Mouse (Mus musculus) kidney, embryonic 14.5 days (tissue): ENCODE measurements at regions not wholly inside any gene's neighbourhood (a gene's known extent, or its start where the extent isn't known, plus 50 kb on each side); places are given as distances from the start of the nearest gene placed in this dataset.

Source experiments
- ATAC-seq: fragments of 200-750 bp; cut with Nextera tagmentation; 2 replicates; pipeline ENCODE4 v1.8.0; 2017; ENCODE audit warnings: moderate number of reproducible peaks, mild to moderate bottlenecking, moderate TSS enrichment, moderate library complexity; ENCODE audit not compliant: low FRiP score, low TSS enrichment
- H3K27ac ChIP-seq: fragments of 300-500 bp; sonication (generic); 2 replicates; pipeline ENCODE4 v1.5.1; 2014; ENCODE audit warnings: low read depth, mild to moderate bottlenecking, low read length, moderate library complexity, mixed read lengths
- H3K27me3 ChIP-seq: fragments of 300-500 bp; sonication (generic); 2 replicates; pipeline ENCODE4 v1.6.1; 2014; ENCODE audit warnings: mild to moderate bottlenecking, low read length; ENCODE audit not compliant: control insufficient read depth, insufficient read depth
- H3K36me3 ChIP-seq: fragments of 300-500 bp; sonication (generic); 2 replicates; pipeline ENCODE4 v1.6.1; 2014; ENCODE audit warnings: low read length, mixed read lengths; ENCODE audit not compliant: control insufficient read depth, insufficient read depth
- H3K4me1 ChIP-seq: fragments of 300-500 bp; sonication (generic); 2 replicates; pipeline ENCODE4 v1.6.1; 2014; ENCODE audit warnings: low read length, mixed read lengths; ENCODE audit not compliant: control insufficient read depth, insufficient read depth
- H3K4me2 ChIP-seq: fragments of 300-500 bp; sonication (generic); replicated peaks from 2 replicates; pipeline ENCODE4 v1.6.1; 2014; ENCODE audit warnings: low read depth, mild to moderate bottlenecking, low read length
- H3K4me3 ChIP-seq: fragments of 300-500 bp; sonication (generic); 2 replicates; pipeline ENCODE4 v1.5.1; 2014; ENCODE audit warnings: mild to moderate bottlenecking, low read length
- H3K9ac ChIP-seq: fragments of 300-500 bp; sonication (generic); 2 replicates; pipeline ENCODE4 v1.6.1; 2014; ENCODE audit warnings: low read depth, mild to moderate bottlenecking, low read length, moderate library complexity
- H3K9me3 ChIP-seq: fragments of 300-500 bp; sonication (generic); 2 replicates; pipeline ENCODE4 v1.6.1; 2016; ENCODE audit warnings: low read length; ENCODE audit not compliant: control insufficient read depth
- WGBS: fragments of 180-500 bp; shearing (Covaris S2); extraction: QIAGEN DNeasy Blood & Tissue Kit; methylation state at CpG from one replicate; pipeline ENCODE4 v1.1.7; 2014; 5-methylcytosine and 5-hydroxymethylcytosine counted together

DNA sequence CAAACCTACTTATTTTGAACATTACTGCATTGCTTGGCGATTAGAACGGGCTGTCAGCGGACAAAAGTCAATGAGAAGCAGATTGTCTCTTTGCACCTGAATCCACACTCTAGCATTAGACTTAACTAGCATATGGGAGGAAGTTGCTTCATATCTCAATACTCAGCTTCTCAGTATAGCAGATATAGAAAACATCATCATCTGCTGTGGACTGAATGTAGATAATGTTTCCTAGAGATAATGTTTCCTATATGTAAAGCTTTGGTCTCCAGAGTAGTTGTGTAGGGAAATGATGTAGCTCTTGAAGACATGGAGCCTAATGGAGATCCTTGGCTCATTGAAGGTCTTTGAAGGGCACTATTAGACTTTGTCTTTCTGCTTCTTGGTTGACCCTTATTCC is 267.0 kb upstream of the Rspo3 start:
- Histone ChIP-seq H3K4me3 (no peak overlapping the region), H3K9me3 (no peaks in the 10 kb centered on the region), H3K4me2 (no peak overlapping the region), H3K9ac (no peak overlapping the region), H3K27ac (no peak overlapping the region), H3K36me3 (no peaks in the 10 kb centered on the region), H3K27me3 (no peaks in the 10 kb centered on the region), H3K4me1 (no peaks in the 10 kb centered on the region)
- over 99% methylated on average over 3 of the region's 3 CpGs for WGBS
- no peak for ATAC-seq

DNA sequence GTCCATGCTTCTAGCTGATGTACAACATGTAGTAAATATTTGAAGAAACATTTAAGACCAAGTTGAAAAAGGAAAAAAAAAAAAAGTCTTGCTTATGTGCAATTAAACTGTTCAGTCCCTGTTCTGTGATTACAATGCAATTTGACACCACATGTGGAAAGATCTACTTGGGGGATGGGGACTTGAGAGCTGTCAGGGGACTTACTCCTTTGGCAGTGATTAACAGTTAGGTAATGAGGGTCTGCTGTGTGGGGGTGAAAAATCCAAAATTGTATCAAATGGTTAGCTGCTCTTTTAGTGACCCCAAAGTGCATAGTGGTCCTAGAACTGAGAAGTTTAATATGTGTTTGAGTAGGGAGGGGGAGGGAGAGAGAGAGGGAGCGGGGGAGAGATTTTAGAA is 259.0 kb upstream of the Rspo3 start:
- Histone ChIP-seq H3K4me2 (no peak overlapping the region), H3K27ac (no peak overlapping the region), H3K9me3 (no peaks in the 10 kb centered on the region), H3K9ac (no peak overlapping the region), H3K4me3 (no peak overlapping the region), H3K36me3 (no peaks in the 10 kb centered on the region), H3K4me1 (0 out of 2 replicates have a peak, but pooled peaks cover 3% of the 10 kb centered on the region), H3K27me3 (no peaks in the 10 kb centered on the region)
- ATAC-seq: peak; percentile 96
- 44% methylated on average over 1 of the region's 1 CpGs for WGBS

DNA sequence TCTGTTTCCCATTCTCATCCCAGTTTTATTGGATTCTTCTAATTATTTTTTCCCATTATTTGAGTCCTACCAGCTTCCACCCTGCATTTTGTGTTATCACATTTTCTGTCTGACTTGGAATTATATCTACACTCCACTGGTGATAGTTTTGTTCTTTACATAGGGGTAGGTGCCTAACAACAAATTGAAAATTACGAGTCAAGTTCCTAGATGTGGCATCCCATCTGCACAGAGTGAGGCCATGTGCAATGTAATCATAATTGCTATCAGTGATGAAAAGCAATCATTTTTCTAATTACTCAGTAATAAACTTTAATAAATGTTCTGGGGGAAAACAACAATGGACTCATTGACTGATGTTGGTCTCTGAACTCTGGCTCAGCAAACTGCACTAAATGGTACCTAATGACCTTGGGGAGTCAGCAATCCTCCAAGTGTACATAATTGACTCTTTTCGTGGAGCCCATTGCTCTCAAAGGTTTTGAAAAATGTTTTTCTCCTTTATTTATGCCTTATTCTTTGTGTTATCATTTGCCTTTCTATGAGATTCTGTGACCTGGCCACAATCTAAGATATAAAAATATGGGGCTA is 250.6 kb upstream of the Rspo3 start:
- H3K9ac ChIP-seq: no peak overlapping the region
- no peaks in the 10 kb centered on the region for H3K4me1 ChIP-seq
- H3K4me3 ChIP-seq: no peak overlapping the region
- no peak overlapping the region for H3K27ac ChIP-seq
- no peaks in the 10 kb centered on the region for H3K27me3 ChIP-seq
- H3K9me3 ChIP-seq: no peaks in the 10 kb centered on the region
- H3K36me3 ChIP-seq: no peaks in the 10 kb centered on the region
- no peak for ATAC-seq
- 79% methylated on average over 2 of the region's 2 CpGs for WGBS
- H3K4me2 ChIP-seq: no peak overlapping the region

DNA sequence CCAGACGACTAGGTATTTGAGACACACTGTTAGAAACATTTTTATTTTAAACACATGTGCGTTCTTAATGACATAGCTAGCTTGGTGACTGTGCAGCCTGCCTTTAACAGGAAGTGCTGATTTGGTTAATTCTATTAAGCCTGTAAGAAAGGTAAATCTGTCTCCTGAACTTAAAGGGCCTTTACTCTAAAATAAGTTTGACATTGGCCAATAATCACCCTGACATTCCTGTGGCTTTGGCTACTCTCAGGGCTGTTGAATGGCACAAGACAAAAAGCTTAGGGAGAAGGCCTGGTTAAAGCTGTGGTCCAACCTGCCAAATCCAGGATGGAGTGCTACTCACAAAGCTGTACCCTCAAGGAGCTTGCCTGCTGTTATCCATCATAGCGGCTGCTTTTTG is 201.0 kb upstream of the Rspo3 start:
- ATAC-seq: no peak
- no peaks in the 10 kb centered on the region for H3K9me3 ChIP-seq
- H3K4me3 ChIP-seq: no peak overlapping the region
- no peaks in the 10 kb centered on the region for H3K27me3 ChIP-seq
- no peak overlapping the region for H3K9ac ChIP-seq
- H3K4me1 ChIP-seq: no peaks in the 10 kb centered on the region
- H3K27ac ChIP-seq: no peak overlapping the region
- H3K4me2 ChIP-seq: no peak overlapping the region
- 71% methylated on average over 3 of the region's 3 CpGs for WGBS
- no peaks in the 10 kb centered on the region for H3K36me3 ChIP-seq

DNA sequence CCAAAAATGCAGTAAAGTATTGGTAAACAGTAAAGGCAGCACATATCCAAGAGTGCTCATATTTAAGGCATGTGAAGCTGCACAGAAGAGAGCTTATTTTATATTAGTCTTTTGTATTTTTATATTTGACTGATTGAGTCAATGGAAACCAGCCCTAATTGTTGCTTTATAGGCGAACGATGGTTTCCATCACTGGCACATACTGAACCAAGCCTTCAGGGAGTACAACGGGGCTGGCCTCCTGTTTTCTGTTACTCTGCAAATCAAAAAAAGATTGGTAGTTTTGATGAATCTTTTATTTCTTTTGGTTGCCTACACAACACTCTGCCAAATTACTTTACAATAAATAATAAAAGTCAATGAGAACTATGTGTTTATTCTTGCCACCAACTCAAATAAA is 189.7 kb upstream of the Rspo3 start:
- Histone ChIP-seq H3K9me3 (no peaks in the 10 kb centered on the region), H3K36me3 (no peaks in the 10 kb centered on the region), H3K27ac (no peak overlapping the region), H3K4me1 (no peaks in the 10 kb centered on the region), H3K4me3 (no peak overlapping the region), H3K27me3 (no peaks in the 10 kb centered on the region), H3K4me2 (no peak overlapping the region), H3K9ac (no peak overlapping the region)
- WGBS: 87% methylated on average over 3 of the region's 3 CpGs
- ATAC-seq: no peak

DNA sequence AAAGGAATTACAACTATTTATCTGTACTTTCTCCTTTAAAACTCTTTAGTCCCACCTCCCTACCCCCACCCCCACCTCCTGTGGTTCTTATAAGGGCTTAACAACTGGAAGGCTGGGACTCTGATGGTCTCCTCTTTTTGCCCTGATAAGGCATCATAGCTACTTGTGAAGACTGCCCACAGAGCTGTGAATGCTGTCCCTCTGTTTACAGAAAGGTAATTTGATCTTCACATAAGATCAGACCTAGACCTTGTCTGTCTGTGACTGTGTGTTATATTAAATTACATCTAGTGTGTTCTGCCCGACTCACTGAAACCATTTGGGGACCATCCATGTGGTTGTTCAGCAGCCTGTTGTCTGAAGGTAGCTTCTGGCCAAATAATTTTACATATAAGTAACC is 175.3 kb upstream of the Rspo3 start:
- WGBS: 15% methylated on average over 1 of the region's 1 CpGs
- Histone ChIP-seq H3K27me3 (no peaks in the 10 kb centered on the region), H3K4me3 (no peak overlapping the region), H3K9me3 (no peaks in the 10 kb centered on the region), H3K9ac (no peak overlapping the region), H3K36me3 (no peaks in the 10 kb centered on the region), H3K27ac (no peak overlapping the region), H3K4me2 (no peak overlapping the region), H3K4me1 (no peaks in the 10 kb centered on the region)
- ATAC-seq: peak; percentile 64; the same call in 1 of the 2 replicates

DNA sequence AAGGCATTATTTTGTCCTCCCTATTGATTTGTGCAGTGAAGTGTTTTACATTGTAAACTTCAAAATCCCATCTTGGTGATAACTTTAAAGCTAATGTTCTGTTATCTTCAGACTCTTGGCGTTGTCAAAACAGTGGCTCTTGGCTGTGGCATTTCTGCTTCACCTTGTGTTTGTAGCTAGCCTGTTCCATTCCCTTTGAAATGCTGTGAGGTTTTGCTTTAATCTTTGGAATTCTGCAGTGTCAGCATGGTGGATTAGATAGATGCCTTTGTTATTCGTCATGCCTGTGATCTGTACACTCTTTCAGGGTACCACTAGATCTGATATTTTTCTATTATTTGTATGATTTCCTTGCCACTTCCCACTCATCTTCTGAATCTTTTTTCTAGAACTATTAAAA is 173.0 kb upstream of the Rspo3 start:
- WGBS: 52% methylated on average over 2 of the region's 2 CpGs
- no peak overlapping the region for H3K4me2 ChIP-seq

DNA sequence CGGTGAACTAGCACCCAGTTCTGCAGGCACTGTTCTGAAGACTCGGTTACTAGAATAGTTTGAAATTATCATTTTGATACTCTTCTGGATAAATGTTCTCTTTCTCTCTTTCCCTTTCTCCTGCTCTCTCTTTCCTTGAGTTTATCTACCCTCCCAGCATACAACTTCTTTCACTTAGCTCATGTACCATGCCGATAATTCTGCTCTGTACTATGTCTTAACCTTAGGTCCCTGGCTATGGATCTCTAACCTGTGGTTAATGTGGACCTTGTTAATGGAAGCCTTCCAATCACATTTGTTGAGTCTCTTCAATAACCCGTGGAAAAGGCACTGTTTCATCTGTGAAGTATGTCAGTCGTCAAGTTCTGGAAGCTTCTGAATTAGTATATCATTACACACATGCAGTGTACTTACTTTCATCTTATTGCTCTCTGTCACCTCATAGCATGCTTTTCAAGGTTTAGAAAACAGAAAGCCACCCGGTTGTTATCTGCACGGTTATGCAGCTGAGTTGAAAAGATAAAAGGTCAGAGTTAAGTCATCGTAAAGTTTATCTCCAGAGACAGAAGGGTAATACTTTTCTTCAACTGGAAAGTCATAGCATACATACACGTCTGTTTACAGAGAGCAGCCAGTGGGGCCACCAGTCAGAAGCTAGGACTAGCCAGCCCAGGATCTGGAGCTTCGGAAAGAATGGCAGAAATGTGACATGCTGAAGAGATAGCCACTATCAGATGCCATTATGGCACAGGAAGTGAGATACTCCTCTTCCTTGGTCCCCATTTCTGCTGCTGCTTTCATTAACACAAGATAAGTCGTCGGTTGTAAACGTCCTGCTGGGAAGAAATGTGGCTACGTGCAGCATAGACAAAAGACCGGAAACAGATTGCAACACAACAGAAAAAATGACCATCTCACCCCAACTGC is 157.6 kb upstream of the Rspo3 start:
- Histone ChIP-seq H3K27me3 (no peaks in the 10 kb centered on the region), H3K4me3 (no peak overlapping the region), H3K9me3 (no peaks in the 10 kb centered on the region), H3K4me1 (no peaks in the 10 kb centered on the region), H3K36me3 (no peaks in the 10 kb centered on the region), H3K9ac (no peak overlapping the region), H3K4me2 (no peak overlapping the region), H3K27ac (no peak overlapping the region)
- no peak for ATAC-seq
- WGBS: 73% methylated on average over 15 of the region's 15 CpGs

More for the DNA sequence above, 173.0 kb upstream of the Rspo3 start:
- no peak for ATAC-seq
- Histone ChIP-seq H3K27me3 (no peaks in the 10 kb centered on the region), H3K9ac (no peak overlapping the region), H3K36me3 (no peaks in the 10 kb centered on the region), H3K9me3 (no peaks in the 10 kb centered on the region), H3K4me1 (no peaks in the 10 kb centered on the region), H3K27ac (no peak overlapping the region), H3K4me3 (no peak overlapping the region)

DNA sequence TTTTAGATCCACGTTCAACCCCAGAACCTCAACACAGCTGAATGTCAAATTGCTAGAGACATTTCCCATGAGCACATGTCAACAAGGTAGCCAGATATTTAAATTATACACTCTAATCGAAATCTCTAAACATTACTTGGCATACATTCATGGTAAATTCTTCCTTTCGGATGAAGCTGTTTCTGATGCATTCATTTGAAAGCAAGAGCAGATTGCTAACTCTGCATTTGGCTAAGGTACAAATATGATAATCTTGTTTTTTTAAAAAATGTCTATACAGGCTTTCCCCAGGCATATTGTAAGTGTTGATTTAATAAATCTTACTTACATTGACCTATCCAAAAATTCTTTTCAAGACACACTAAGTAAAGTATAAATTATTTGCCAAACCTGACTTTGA is 153.9 kb upstream of the Rspo3 start:
- no peak overlapping the region for H3K4me3 ChIP-seq
- no peaks in the 10 kb centered on the region for H3K9me3 ChIP-seq
- H3K9ac ChIP-seq: no peak overlapping the region
- no peak for ATAC-seq
- WGBS: 75% methylated on average over 3 of the region's 3 CpGs
- H3K27ac ChIP-seq: no peak overlapping the region
- H3K4me2 ChIP-seq: no peak overlapping the region
- no peaks in the 10 kb centered on the region for H3K4me1 ChIP-seq
- no peaks in the 10 kb centered on the region for H3K36me3 ChIP-seq
- H3K27me3 ChIP-seq: no peaks in the 10 kb centered on the region
